Mouse (Mus musculus) thymus, postnatal 25 days (tissue): ENCODE measurements around the gene Wfdc17.

ENCODE experiments used
- DNase-seq: peaks from one replicate; pipeline ENCODE4 v3.0.0; 2022

The Wfdc17 gene

GRCm38 (mm10) chr11:83703705-83704104 is at the start of gene Wfdc17:
Gene Wfdc17 (plus strand): TSS chr11:83703991.
- DNase-seq: no peak

- DNase-seq: no peak
Measured at GRCm38 (mm10) chr11:83654606-83655005, 49.2 kb upstream of the Wfdc17 start.

- no peak for DNase-seq
Measured at GRCm38 (mm10) chr11:83657508-83657907, 46.3 kb upstream of the Wfdc17 start.

- DNase-seq: no peak
Measured at GRCm38 (mm10) chr11:83658797-83659196, 45.0 kb upstream of the Wfdc17 start.

GRCm38 (mm10) chr11:83662204-83662603 is 41.6 kb upstream of the Wfdc17 start, which contains the start of gene Ccl4:
Gene Ccl4 (plus strand): TSS chr11:83662584.
- DNase-seq: peak; percentile 38

- no peak for DNase-seq
Measured at GRCm38 (mm10) chr11:83663532-83663931, 40.3 kb upstream of the Wfdc17 start.

GRCm38 (mm10) chr11:83671743-83672142 is 32.0 kb upstream of the Wfdc17 start:
- DNase-seq: no peak

GRCm38 (mm10) chr11:83675665-83676064 is 28.1 kb upstream of the Wfdc17 start:
- DNase-seq: no peak

- DNase-seq: no peak
Measured at GRCm38 (mm10) chr11:83689918-83690317, 13.9 kb upstream of the Wfdc17 start.

- DNase-seq: no peak
Measured at GRCm38 (mm10) chr11:83692008-83692407, 11.8 kb upstream of the Wfdc17 start.

- no peak for DNase-seq
Measured at GRCm38 (mm10) chr11:83708715-83709114, 4.9 kb downstream of the Wfdc17 start, which contains the start of gene Wfdc18. Gene Wfdc18 (plus strand): TSS chr11:83709015.

GRCm38 (mm10) chr11:83709683-83710082 is 5.9 kb downstream of the Wfdc17 start:
- DNase-seq: no peak

GRCm38 (mm10) chr11:83712671-83713070 is 8.9 kb downstream of the Wfdc17 start:
- no peak for DNase-seq

- DNase-seq: no peak
Measured at GRCm38 (mm10) chr11:83713925-83714324, 10.1 kb downstream of the Wfdc17 start.

- DNase-seq: no peak
Measured at GRCm38 (mm10) chr11:83717042-83717665, 13.4 kb downstream of the Wfdc17 start.

GRCm38 (mm10) chr11:83720766-83721165 is 17.0 kb downstream of the Wfdc17 start:
- DNase-seq: no peak

GRCm38 (mm10) chr11:83728757-83729432 is 25.1 kb downstream of the Wfdc17 start:
- no peak for DNase-seq

- DNase-seq: no peak
Measured at GRCm38 (mm10) chr11:83731116-83731515, 27.3 kb downstream of the Wfdc17 start.

GRCm38 (mm10) chr11:83733071-83733640 is 29.4 kb downstream of the Wfdc17 start:
- no peak for DNase-seq

- DNase-seq: no peak
Measured at GRCm38 (mm10) chr11:83734215-83734614, 30.4 kb downstream of the Wfdc17 start.

GRCm38 (mm10) chr11:83735881-83736280 is 32.1 kb downstream of the Wfdc17 start:
- no peak for DNase-seq

GRCm38 (mm10) chr11:83737109-83737558 is 33.3 kb downstream of the Wfdc17 start:
- no peak for DNase-seq

- DNase-seq: peak; percentile 67
Measured at GRCm38 (mm10) chr11:83739241-83739640, 35.5 kb downstream of the Wfdc17 start.

- no peak for DNase-seq
Measured at GRCm38 (mm10) chr11:83740443-83740991, 36.7 kb downstream of the Wfdc17 start.
